Mouse (Mus musculus) kidney, adult 2 months (tissue): ENCODE measurements at regions not wholly inside any gene's neighbourhood (a gene's known extent, or its start where the extent isn't known, plus 50 kb on each side); places are given as distances from the start of the nearest gene placed in this dataset.

Experiments used
- DNase-seq: peaks from one replicate; pipeline ENCODE4 v3.0.0; 2021
- H3K27ac ChIP-seq: fragments of 200-500 bp; 2 replicates; pipeline ENCODE4 v1.5.1; 2012; ENCODE audit warnings: low read depth, low read length, control low read depth, inconsistent platforms; ENCODE audit not compliant: insufficient read depth
- H3K27me3 ChIP-seq: fragments of 200-500 bp; replicated peaks from 2 replicates; pipeline ENCODE4 v1.6.1; 2012; ENCODE audit warnings: mild to moderate bottlenecking, moderate library complexity, low read length, inconsistent platforms; ENCODE audit not compliant: control insufficient read depth, insufficient read depth
- H3K36me3 ChIP-seq: fragments of 200-500 bp; 2 replicates; pipeline ENCODE4 v1.6.1; 2012; ENCODE audit warnings: mild to moderate bottlenecking, moderate library complexity, low read length, inconsistent platforms; ENCODE audit not compliant: control insufficient read depth, insufficient read depth
- H3K4me1 ChIP-seq: fragments of 200-500 bp; 2 replicates; pipeline ENCODE4 v1.6.1; 2011; ENCODE audit warnings: low read length; ENCODE audit not compliant: control insufficient read depth, insufficient read depth
- H3K4me3 ChIP-seq: fragments of 200-500 bp; 2 replicates; pipeline ENCODE4 v1.5.1; 2011; ENCODE audit warnings: mild to moderate bottlenecking, low read depth, low read length, control low read depth; ENCODE audit not compliant: insufficient read depth
- CTCF ChIP-seq: fragments of 200-500 bp; conservative IDR thresholded peaks from 2 replicates; pipeline ENCODE4 v1.5.1; 2011; ENCODE audit warnings: low read depth, mild to moderate bottlenecking, control low read depth, low read length, moderate library complexity, mixed read lengths; ENCODE audit not compliant: insufficient read depth, insufficient read length
- POLR2A ChIP-seq: fragments of 200-500 bp; IDR thresholded peaks from one replicate; pipeline ENCODE4 v1.6.1; 2011; ENCODE audit warnings: low read depth, low read length, control low read depth
- WGBS: fragments of 180-500 bp; shearing (Covaris S2); methylation state at CpG from one replicate; pipeline ENCODE4 v1.1.7; 2018; 5-methylcytosine and 5-hydroxymethylcytosine counted together

DNA sequence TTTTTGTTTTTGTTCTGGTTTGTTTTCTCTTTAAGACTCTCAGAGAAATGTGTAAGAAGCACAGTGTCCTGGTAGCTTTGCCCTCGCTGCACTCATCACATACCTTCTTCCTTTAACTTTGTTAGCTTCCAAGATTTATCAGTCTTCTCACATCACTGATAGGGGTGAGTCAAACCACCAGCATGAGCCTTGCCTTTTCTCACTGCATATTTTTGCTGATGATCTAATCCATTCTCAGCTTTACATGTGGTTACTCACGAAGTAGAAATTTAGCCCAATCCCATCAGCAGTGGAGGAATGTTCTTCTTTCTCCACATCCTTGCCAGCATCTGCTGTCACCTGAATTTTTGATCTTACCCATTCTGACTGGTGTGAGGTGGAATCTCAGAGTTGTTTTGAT is 1464.5 kb upstream of the 1700008P02Rik start:
- no peak overlapping the region for H3K27ac ChIP-seq
- TF ChIP-seq CTCF: no peak
- no peak for TF ChIP-seq POLR2A
- H3K4me1 ChIP-seq: no peaks in the 10 kb centered on the region
- H3K4me3 ChIP-seq: no peak overlapping the region
- H3K36me3 ChIP-seq: no peaks in the 10 kb centered on the region
- no peak for DNase-seq
- 64% methylated on average over 2 of the region's 2 CpGs for WGBS
- no peaks in the 10 kb centered on the region for H3K27me3 ChIP-seq

DNA sequence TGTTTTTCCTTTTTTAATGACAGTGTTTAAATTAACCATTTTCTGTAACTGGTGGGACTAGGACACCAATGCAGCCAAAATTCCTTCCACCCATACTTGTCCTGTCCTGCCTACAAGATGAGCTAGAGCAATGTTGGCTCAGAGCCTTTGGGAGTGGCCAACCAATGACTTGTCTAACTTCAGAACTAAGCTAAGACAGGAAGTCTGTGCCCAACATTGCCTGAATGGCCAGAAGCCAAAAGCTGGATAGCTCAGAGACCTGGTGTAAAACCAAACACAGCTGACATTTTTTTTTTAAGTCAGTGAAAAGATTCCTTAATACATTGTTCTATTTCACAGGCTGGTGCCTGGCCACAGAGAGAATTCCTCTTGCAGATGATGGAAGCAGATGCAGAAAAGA is 1433.5 kb upstream of the 1700008P02Rik start:
- DNase-seq: no peak
- H3K36me3 ChIP-seq: no peaks in the 10 kb centered on the region
- no peaks in the 10 kb centered on the region for H3K27me3 ChIP-seq
- H3K27ac ChIP-seq: no peak overlapping the region
- TF ChIP-seq CTCF (no peak), POLR2A (no peak)
- H3K4me1 ChIP-seq: no peaks in the 10 kb centered on the region
- no peak overlapping the region for H3K4me3 ChIP-seq

DNA sequence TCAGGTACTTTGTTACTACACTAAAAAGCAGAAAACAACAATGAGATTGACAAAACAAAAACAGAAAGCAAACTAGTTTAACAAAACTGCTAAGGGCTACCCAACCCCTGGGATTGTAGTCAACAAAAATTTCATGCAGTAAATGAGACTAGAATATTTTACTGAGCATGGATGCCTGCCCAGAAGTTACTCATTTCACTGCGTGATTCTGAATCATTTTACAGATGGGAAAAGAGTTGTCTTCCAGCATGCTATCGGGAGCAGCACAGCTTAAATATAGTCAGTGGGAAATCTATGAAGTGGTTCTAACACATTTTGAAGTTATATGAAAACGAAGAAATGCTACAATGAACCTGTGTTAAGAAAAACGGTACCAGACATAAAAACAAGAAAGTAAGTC is 1430.9 kb upstream of the 1700008P02Rik start:
- WGBS: 87% methylated on average over 4 of the region's 4 CpGs
- Histone ChIP-seq H3K27ac (no peak overlapping the region), H3K27me3 (no peaks in the 10 kb centered on the region), H3K4me1 (no peaks in the 10 kb centered on the region), H3K4me3 (no peak overlapping the region), H3K36me3 (no peaks in the 10 kb centered on the region)
- TF ChIP-seq POLR2A (no peak), CTCF (no peak)
- no peak for DNase-seq

DNA sequence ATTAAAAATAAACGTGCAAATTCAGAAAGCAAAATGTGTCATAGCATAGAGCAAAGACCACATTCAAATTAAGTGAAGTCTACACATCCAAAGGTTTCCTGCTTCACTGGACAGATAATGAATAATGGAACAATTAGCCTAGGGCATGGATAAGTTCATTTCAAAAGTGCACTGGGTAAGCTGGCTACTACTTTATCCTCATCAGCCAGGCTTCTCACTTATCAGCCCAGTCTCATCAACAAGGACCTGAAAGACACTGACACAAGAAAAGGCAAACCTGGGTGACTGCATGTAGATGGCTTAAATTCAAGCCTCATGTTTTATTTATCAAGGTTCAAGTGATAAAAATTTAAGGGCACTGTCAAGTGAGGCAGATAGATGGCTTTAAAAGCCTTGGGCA is 1429.5 kb upstream of the 1700008P02Rik start:
- no peaks in the 10 kb centered on the region for H3K4me1 ChIP-seq
- no peak overlapping the region for H3K27ac ChIP-seq
- no peaks in the 10 kb centered on the region for H3K27me3 ChIP-seq
- no peak for DNase-seq
- WGBS: 55% methylated on average over 1 of the region's 1 CpGs
- no peak overlapping the region for H3K4me3 ChIP-seq
- H3K36me3 ChIP-seq: no peaks in the 10 kb centered on the region
- TF ChIP-seq POLR2A (no peak), CTCF (no peak)

DNA sequence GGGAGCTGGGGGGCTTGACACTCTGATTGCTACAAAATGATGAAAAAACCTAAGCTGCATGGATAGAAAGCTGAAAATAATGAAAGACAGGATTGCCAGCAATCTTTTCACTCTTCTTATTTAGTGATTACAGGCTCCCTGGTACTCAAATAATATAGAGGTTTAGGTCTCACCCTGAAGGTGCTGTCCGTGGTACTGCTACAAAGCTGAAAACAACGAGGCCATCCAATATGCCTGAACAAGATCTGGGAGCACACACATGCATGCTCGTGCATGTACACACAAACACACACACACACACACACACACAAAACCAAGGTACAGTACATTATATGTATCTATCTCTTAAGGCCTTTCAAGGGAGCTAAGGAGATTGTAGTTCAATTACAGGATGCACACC is 1426.1 kb upstream of the 1700008P02Rik start:
- H3K36me3 ChIP-seq: no peaks in the 10 kb centered on the region
- DNase-seq: no peak
- no peaks in the 10 kb centered on the region for H3K27me3 ChIP-seq
- H3K4me3 ChIP-seq: no peak overlapping the region
- H3K4me1 ChIP-seq: no peaks in the 10 kb centered on the region
- H3K27ac ChIP-seq: no peak overlapping the region
- 33% methylated on average over 3 of the region's 3 CpGs for WGBS
- TF ChIP-seq CTCF (no peak), POLR2A (no peak)

DNA sequence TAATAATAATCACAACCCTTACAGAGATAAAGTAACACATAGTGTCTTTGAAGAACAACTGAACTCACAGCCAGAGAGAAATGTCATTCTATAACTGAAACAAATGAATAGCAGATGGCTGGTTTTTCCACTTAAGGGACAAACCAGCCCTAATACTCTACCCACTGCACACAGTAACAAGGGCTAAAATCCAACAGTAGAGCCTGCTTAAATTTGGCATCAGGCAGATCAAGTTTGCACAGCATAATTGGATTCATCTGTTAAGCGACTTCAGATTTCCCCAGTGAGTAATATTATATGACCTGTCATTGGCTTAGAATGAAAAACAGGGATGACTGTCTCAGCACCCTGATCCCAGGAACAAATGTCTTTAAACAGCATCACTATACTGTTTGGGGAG is 1416.5 kb upstream of the 1700008P02Rik start:
- no peaks in the 10 kb centered on the region for H3K36me3 ChIP-seq
- H3K27ac ChIP-seq: no peak overlapping the region
- 43% methylated on average over 1 of the region's 1 CpGs for WGBS
- DNase-seq: no peak
- TF ChIP-seq CTCF (no peak), POLR2A (no peak)
- H3K4me3 ChIP-seq: no peak overlapping the region
- H3K27me3 ChIP-seq: no peaks in the 10 kb centered on the region
- no peaks in the 10 kb centered on the region; the same call in 1 of the 2 replicates for H3K4me1 ChIP-seq

DNA sequence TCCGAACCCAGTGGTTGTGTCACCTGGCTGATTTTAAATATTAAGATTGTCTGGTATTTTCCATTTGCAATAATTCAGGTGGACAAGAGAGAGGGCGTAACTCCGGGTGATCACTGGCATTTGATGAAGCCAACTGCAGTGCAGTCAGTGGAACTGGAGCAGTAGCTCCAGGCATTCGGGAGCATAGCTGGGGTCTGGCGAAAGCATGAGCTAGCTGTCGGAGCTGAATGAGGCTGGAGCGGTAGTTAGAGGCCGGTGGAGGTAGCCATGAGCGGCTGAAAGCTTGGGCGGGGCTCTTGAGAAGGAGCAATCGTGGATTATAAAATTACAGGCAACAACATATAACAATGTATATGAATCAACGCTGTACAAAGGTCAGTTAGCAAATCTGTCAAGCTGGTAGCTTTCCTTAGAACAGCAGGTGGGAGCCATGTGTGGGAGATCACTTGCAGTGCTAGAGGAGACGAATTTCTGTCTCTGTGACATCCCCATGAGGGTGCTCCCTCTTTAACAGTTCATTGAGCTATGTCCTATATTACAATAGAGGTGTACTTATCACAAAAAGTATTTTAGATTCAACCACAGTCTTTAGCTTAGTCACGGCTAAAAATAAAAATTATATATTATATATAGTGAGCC is 1415.0 kb upstream of the 1700008P02Rik start:
- TF ChIP-seq POLR2A: no peak
- no peak for TF ChIP-seq CTCF
- no peaks in the 10 kb centered on the region for H3K36me3 ChIP-seq
- 57% methylated on average over 14 of the region's 14 CpGs for WGBS
- H3K4me1 ChIP-seq: no peaks in the 10 kb centered on the region; the same call in 1 of the 2 replicates
- H3K4me3 ChIP-seq: no peak overlapping the region
- no peak overlapping the region for H3K27ac ChIP-seq
- H3K27me3 ChIP-seq: no peaks in the 10 kb centered on the region
- peak; percentile 8 for DNase-seq

DNA sequence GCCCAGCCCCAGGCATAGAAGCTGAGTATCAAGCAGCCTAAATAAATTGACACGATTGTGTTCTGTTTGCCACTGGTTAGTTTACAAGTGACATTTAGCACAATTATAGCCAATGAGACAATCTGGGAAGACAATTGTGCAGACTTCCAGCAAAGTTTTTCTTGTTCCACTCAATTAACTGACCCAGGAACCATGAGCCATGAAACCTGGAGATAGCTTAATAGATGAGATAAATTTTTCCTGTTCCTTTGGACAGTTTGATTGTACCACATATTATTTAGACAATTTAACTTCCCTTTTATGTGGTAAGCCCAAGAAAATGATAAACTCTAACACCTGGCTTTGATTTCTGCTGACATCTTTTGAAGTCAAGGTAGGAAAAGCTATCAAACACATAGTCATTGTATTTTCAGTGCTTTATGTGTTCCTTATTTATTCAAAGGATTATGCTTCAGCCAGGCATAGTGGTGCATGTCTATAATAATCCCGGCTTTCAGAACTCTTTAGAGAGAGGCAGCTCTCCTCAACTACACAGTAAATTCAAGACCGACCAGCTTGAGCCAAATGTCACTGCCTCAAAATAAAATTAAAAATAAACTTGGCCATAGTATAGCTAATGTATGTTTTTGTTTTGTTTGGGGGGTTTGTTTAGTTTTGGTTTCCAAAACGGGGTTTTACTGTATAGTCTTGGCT is 1406.2 kb upstream of the 1700008P02Rik start:
- WGBS: 32% methylated on average over 4 of the region's 4 CpGs
- no peaks in the 10 kb centered on the region for H3K4me1 ChIP-seq
- H3K27me3 ChIP-seq: no peaks in the 10 kb centered on the region
- TF ChIP-seq POLR2A: no peak
- TF ChIP-seq CTCF: no peak
- DNase-seq: no peak
- no peak overlapping the region for H3K27ac ChIP-seq
- H3K4me3 ChIP-seq: no peak overlapping the region
- H3K36me3 ChIP-seq: no peaks in the 10 kb centered on the region
